Mouse (Mus musculus) kidney, adult 9 months (tissue): Measurements from ENCODE around the gene Erv3.
A peak's percentile ranks its signal among the peaks of the same experiment; 100 is the strongest.

Source experiments
- DNase-seq: peaks from one replicate; pipeline ENCODE4 v3.0.0; 2022

The Erv3 gene

DNA sequence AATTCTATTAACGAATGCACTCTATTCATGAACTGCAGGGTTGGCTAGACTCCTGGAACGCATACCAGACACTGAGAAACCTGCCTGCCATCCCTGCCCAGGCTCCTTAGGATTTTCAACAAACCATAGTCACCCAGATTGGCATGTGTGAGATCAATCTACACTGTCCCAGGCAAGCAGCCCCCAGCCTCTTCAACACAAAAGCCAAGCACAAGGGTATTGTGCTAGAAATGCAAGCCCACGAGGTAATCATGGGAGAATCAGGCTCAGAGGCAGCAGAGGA is 37.9 kb downstream of the Erv3 start:
- no peak for DNase-seq

DNA sequence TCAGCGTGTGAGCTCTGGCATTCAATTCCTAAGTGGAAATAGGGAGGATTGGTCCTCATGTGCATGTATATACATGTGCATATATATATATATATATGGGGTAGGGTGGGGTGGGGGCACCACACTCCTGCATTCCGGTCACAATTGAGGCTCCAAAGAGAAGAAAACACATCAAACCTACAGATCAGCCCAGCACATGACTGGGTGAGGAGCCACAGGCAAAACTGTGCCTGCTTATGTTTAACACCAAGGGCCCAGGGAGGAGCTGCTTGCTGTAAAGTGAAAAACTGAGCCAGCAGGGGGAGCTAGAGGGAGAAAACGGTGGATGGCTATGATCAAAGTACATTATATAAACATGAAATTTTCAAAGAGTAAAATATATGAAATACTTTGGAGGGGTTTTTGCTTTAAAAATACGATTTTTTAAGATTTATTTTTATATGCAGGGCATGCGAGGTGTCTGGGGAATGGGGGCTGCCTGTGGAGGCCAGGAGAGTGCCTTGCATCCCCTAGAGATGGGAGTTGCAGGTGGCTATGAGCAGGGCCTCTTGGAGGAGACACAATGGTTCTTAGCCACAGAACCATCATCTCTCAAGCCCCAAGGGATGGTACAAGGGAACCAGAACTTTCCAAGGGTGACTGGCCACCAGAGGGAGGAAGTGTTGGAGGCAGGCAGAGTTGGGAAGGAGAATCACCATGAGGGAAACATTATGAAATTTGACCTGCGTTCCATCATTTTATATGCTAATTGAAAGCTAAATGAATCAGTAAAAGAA is 38.4 kb downstream of the Erv3 start:
- DNase-seq: peak; percentile 85

GRCm38 (mm10) chr2:131820088-131820675 is 39.4 kb downstream of the Erv3 start:
- peak; percentile 86 for DNase-seq

DNA sequence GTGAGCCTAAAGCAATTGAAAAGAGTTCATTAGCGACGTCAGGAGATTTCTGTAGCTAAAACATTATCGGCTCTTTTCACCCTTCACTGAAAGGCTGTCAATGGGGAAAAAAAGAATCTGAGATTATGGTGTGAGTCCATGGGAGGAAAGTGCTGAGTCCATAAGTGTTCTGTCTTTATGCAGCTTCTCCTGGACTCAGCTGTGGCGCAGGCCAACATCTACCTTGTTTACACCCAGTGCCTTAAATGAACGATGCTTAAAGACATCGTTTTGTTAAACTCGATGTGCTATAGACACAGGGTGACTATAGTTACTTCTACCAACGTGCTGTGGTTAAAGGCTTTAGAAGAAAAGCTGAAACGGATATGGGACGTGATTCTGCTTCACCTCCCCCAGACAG is 45.2 kb downstream of the Erv3 start:
- DNase-seq: no peak

DNA sequence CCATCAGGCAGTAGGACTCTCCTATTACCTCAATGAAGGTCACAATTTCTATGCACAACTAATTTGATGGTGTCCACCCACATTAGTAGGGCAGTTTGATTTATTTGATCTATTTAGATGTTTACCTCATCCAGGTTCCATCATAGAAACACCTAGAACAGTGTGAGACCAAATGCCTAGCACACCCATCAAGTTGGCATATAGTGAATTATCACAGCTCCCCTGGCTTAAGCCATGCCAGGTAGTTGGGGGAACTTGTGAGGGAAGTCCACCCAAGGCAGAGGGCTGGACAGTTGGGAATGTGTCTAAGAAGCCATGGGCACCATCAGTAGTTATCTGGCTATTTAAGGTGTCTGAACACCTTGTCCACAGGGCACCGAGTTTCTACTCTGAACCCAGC is 46.1 kb downstream of the Erv3 start:
- DNase-seq: no peak

GRCm38 (mm10) chr2:131812480-131813137 is 46.9 kb downstream of the Erv3 start:
- peak; percentile 67 for DNase-seq

DNA sequence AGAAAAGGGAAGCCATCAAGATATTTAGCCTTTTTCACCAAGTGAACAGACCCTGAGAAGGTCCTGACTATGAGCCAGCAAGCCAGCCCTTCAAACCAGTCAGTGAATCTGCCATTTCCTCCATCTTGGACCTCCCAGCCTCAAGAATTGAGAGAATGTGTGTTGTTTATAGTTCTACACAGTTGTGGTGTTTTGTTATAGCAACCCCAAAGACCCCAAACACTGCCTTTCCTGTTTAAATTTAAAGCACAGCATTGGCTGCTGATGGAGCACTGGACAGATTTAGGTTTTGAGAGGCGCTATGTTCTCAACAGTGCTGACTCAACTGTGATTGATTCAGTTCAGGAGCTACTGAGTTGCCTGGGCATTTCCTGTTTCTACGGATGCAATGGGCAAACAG is 47.9 kb downstream of the Erv3 start:
- DNase-seq: no peak

- DNase-seq: no peak
Observed at GRCm38 (mm10) chr2:131808856-131809255, 50.7 kb downstream of the Erv3 start.

- DNase-seq: no peak
Observed at GRCm38 (mm10) chr2:131807660-131808059, 51.9 kb downstream of the Erv3 start.

DNA sequence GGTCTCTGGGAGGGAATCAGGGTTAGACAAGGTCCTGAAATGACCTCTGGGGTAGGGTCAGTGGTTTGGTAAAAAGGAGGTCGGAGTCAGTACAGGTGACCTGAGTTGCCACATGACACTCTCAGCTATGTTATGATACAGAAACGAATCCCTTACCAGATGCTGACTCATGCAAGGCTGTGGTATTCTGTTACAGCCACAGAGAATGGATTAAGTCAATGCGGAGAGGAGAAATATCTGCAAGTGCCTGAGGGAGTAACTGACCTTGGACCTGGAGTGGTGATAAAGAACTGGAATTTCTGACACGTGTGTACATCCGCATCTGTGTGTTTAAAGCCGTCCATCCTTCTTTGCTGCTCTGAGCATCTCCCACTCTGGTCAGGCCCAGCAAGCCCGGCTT is 52.7 kb downstream of the Erv3 start:
- no peak for DNase-seq

GRCm38 (mm10) chr2:131805306-131805705 is 54.2 kb downstream of the Erv3 start:
- no peak for DNase-seq

DNA sequence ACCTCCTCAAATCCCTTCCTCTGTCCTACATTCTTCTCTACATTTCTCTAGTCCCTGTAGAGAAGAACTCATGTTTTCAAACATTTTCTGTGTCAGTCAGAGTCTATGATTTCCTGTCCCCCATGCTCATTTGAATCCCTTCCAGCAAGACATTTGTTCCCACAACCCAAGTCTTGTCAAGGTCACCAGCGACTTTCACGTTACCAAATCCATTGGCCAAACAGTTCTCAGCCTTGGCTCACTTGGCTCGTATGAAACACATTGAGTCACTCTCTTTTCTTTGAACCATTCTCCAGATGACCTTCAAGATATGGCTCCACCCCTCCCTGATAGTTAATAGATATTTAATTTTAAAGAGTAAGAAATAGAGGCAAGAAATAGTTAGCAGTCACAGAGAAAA is 55.7 kb downstream of the Erv3 start:
- DNase-seq: no peak
